Mouse (Mus musculus) forebrain, embryonic 16.5 days (tissue): ENCODE data around the gene Tango6. TPM values are rescaled to one million over a fixed set of nuclear protein-coding genes. Genes with fewer than 3 reads are reported as not detected.
A peak's percentile ranks its signal among the peaks of the same experiment; 100 is the strongest.

Source experiments
- ATAC-seq: fragments of 200-750 bp; cut with Nextera tagmentation; 2 replicates; pipeline ENCODE4 v1.8.0; 2017; ENCODE audit warnings: mild to moderate bottlenecking, moderate library complexity
- H3K27ac ChIP-seq: fragments of 300-500 bp; sonication (generic); 2 replicates; pipeline ENCODE4 v1.5.1; 2014; ENCODE audit warnings: low read length, control low read depth
- H3K27me3 ChIP-seq: fragments of 300-500 bp; sonication (generic); replicated peaks from 2 replicates; pipeline ENCODE4 v1.6.1; 2014; ENCODE audit warnings: low read length; ENCODE audit not compliant: control insufficient read depth, insufficient read depth
- H3K36me3 ChIP-seq: fragments of 300-500 bp; sonication (generic); 2 replicates; pipeline ENCODE4 v1.6.1; 2014; ENCODE audit not compliant: control insufficient read depth, insufficient read depth
- H3K4me1 ChIP-seq: fragments of 300-500 bp; sonication (generic); replicated peaks from 2 replicates; pipeline ENCODE4 v1.6.1; 2014; ENCODE audit warnings: low read length; ENCODE audit not compliant: control insufficient read depth, insufficient read depth
- H3K4me2 ChIP-seq: fragments of 300-500 bp; sonication (generic); 2 replicates; pipeline ENCODE4 v1.6.1; 2014; ENCODE audit warnings: mild to moderate bottlenecking, low read length, control low read depth
- H3K4me3 ChIP-seq: fragments of 300-500 bp; sonication (generic); replicated peaks from 2 replicates; pipeline ENCODE4 v1.5.1; 2014; ENCODE audit warnings: mild to moderate bottlenecking, low read length, control low read depth
- H3K9ac ChIP-seq: fragments of 300-500 bp; sonication (generic); replicated peaks from 2 replicates; pipeline ENCODE4 v1.6.1; 2014; ENCODE audit warnings: low read depth, low read length, control low read depth
- H3K9me3 ChIP-seq: fragments of 300-500 bp; sonication (generic); 2 replicates; pipeline ENCODE4 v1.6.1; 2016; ENCODE audit warnings: low read length; ENCODE audit not compliant: control insufficient read depth
- WGBS: fragments of 180-500 bp; shearing (Covaris S2); extraction: QIAGEN DNeasy Blood & Tissue Kit; methylation state at CpG from one replicate; pipeline ENCODE4 v1.1.7; 2014; 5-methylcytosine and 5-hydroxymethylcytosine counted together
- polyA plus RNA-seq: library from polyadenylated mRNA; unstranded; fragments of >200 nt; fragmentation: Nextera tagmentation; extraction: Ambion mirVana; gene quantifications from 2 replicates; pipeline ENCODE4 v1.2.1, GENCODE M21; 2015

Gene Tango6
- polyA plus RNA-seq, 1 experiment from 2014 or later, result 5.6 TPM

DNA sequence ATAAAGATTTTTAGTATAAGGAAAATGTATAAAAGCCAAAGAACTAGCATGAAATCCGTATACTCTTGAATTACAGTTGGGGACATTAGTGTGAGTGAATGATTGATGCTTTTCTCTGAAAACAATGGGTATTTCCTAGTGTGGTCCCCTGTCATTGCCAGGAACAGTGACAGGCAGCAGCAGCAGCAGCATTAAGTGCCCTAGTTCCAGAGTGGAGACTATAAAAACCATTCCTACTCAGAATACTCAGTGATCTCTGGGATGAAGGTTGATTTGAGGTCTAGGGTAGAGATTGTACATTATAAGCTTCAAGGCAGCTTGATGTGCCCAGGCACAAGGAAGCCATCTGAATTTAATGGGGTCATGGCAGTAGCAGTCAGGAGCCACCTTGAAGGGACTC, 45.0 kb downstream of the Tango6 start:
- no peak for ATAC-seq
- peaks cover 12% of the 10 kb centered on the region for H3K4me1 ChIP-seq
- WGBS, result 15% methylated on average over 1 of the region's 1 CpGs
- no peak overlapping the region for H3K9ac ChIP-seq
- H3K27ac ChIP-seq, result peak overlapping the region; percentile 80
- no peaks in the 10 kb centered on the region for H3K27me3 ChIP-seq
- H3K36me3 ChIP-seq, result no peaks in the 10 kb centered on the region
- H3K4me2 ChIP-seq, result peak overlapping the region; percentile 46
- no peak overlapping the region for H3K4me3 ChIP-seq
- H3K9me3 ChIP-seq, result no peaks in the 10 kb centered on the region

DNA sequence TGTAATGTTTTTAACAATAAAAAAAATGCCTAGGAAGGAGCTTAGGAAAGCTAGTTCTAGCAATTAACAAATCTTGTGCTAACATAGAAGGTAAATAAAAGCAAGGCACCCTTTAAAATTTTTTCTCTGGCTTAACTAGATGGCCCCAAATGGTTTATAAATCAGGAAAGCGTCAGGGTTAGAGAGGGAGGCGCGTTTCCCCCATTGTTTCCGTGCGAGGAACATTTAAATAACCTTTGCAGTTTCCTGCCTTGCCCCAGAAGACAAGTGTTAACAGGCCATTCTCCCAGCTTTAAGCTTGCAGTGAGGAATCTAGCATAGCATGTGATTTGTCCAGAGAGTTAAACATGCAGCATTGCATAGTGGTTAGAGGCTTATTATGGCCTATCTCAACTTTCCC, 50.1 kb downstream of the Tango6 start:
- H3K4me1 ChIP-seq, result peaks cover 3% of the 10 kb centered on the region
- H3K4me3 ChIP-seq, result no peak overlapping the region
- H3K36me3 ChIP-seq, result no peaks in the 10 kb centered on the region
- no peaks in the 10 kb centered on the region for H3K9me3 ChIP-seq
- H3K4me2 ChIP-seq, result no peak overlapping the region
- no peak for ATAC-seq
- no peak overlapping the region for H3K27ac ChIP-seq
- WGBS, result 41% methylated on average over 5 of the region's 5 CpGs
- H3K9ac ChIP-seq, result no peak overlapping the region
- H3K27me3 ChIP-seq, result no peaks in the 10 kb centered on the region

DNA sequence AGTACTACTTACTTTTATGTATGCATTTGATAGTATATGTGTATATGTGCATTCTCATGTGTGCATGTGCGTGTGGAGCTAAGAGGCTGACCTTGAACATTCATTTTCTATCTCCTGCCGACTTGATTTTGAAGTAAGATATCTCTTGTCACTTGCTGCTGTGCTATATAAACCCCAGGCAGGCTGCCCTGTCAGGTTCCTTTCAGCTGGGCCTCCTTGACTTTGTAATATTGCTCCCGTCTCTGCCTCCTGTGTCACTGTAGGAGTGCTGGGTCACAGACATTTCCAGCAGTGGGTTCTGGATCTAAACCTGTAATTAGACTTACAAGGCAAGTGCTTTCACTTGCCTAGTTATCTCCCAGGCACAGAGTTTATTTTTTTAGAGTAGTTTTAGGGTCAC, 50.8 kb downstream of the Tango6 start:
- ATAC-seq, result no peak
- Histone ChIP-seq H3K27me3 (no peaks in the 10 kb centered on the region), H3K4me3 (no peak overlapping the region), H3K4me2 (no peak overlapping the region), H3K36me3 (no peaks in the 10 kb centered on the region), H3K9ac (no peak overlapping the region), H3K9me3 (no peaks in the 10 kb centered on the region), H3K27ac (no peak overlapping the region), H3K4me1 (no peaks in the 10 kb centered on the region)
- 87% methylated on average over 3 of the region's 3 CpGs for WGBS

DNA sequence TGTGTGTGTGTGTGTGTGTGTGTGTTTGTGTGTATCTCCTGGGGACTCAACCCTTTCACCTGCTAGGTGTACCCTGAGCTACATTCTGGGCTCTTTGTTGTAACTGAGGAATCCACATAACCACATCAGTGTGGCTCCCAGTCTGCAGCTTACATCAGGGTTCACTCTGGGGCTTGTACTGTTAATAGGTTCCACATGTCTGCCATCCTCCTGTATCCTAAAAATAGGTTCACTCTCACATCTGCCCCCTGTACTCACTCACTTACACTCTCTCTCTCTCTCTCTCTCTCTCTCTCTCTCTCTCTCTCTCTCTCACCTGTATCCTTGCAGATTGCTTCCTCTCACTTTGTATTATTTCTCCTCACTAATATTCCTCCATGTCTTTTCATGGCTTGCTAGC, 51.4 kb downstream of the Tango6 start:
- no peak for ATAC-seq
- 0 out of 2 replicates have a peak, but pooled peaks cover 2% of the 10 kb centered on the region for H3K9me3 ChIP-seq
- H3K9ac ChIP-seq, result no peak overlapping the region
- H3K27me3 ChIP-seq, result no peaks in the 10 kb centered on the region
- H3K4me1 ChIP-seq, result no peaks in the 10 kb centered on the region
- H3K4me2 ChIP-seq, result no peak overlapping the region
- H3K27ac ChIP-seq, result no peak overlapping the region
- no peaks in the 10 kb centered on the region for H3K36me3 ChIP-seq
- H3K4me3 ChIP-seq, result no peak overlapping the region

DNA sequence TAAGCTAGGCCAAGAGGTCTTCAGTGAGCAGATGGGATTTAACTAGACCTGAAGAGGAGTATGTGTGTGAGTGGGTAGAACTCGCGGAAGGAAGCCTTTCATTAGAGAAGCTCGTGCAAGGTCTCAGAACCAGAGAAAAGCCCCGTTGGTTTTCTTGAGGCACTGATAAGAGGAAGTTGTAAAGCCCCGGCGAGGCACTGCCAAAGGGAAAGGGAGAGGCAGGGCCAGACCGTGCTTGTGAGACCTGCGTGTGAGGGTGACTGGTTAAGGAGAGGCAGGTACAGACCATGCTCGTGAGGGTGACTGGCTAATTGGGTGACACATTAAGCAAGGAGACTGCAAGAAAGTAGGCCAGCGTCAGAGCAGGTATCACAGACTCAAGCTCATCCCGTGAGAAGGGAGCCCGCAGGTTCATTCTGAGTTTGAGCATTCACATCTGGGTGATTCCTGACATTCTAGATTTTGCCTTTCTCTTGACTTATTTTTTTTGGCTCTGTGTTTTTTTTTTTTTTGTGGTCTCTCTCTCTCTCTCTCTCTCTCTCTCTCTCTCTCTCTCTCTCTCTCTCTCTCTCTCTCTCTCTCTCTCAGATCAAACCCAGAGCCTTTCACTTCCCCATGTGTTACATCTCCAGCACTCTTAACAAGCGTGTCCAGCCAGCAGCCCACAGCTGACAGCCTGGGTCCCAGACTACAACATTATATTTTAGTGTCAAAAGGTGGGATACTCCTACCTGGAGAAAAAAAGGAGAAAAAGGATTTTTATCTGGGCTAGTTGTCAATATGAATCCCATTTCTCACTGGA, 54.2 kb downstream of the Tango6 start:
- 83% methylated on average over 13 of the region's 13 CpGs for WGBS
- Histone ChIP-seq H3K4me2 (no peak overlapping the region), H3K36me3 (no peaks in the 10 kb centered on the region), H3K9me3 (0 out of 2 replicates have a peak, but pooled peaks cover 2% of the 10 kb centered on the region), H3K9ac (no peak overlapping the region), H3K4me3 (no peak overlapping the region), H3K27ac (no peak overlapping the region), H3K27me3 (no peaks in the 10 kb centered on the region), H3K4me1 (no peaks in the 10 kb centered on the region)
- no peak for ATAC-seq

DNA sequence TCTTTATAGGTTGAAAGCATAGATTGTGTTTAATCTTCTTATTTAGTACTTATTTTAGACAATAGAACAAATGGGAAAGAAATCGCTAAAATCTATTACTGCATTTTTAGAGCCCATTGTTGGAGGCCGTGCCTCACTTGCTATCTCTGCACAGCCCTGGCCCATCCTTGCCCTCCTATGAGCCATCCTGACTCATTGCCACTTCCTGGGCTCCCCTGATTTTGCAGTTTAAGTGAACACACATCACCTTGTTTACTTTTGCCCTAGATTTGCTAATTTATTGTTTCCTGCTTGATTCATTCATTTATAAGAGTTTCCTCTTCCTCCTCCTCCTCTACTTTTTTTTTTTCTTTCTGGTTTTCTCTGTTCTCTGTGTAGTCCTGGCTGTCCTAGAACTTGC, 55.0 kb downstream of the Tango6 start:
- 98% methylated on average over 2 of the region's 2 CpGs for WGBS
- no peak overlapping the region for H3K27ac ChIP-seq
- no peak overlapping the region for H3K4me3 ChIP-seq
- 0 out of 2 replicates have a peak, but pooled peaks cover 2% of the 10 kb centered on the region for H3K9me3 ChIP-seq
- ATAC-seq, result no peak
- H3K4me1 ChIP-seq, result no peaks in the 10 kb centered on the region
- no peaks in the 10 kb centered on the region for H3K36me3 ChIP-seq
- no peak overlapping the region for H3K4me2 ChIP-seq
- H3K27me3 ChIP-seq, result no peaks in the 10 kb centered on the region
- H3K9ac ChIP-seq, result no peak overlapping the region

DNA sequence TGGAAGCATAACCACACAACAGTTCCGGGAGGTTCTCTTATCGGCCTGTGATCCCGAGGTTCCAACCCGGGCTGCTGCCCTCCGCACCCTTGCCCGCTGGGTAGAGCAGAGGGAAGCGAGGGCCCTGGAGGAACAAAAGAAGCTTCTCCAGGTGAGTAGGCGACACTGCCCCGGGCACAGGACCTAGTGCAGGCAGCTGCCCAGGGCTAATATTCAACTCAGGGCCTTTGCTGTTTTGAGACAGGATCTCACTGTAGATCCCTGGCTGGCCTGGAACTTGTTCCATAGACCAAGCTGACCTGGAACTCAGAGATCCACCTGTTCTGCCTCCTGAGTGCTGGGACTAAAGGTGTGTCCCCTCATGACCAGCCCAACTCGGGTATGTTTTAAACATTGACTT, 59.5 kb downstream of the Tango6 start:
- no peak for ATAC-seq
- Histone ChIP-seq H3K9me3 (0 out of 2 replicates have a peak, but pooled peaks cover 2% of the 10 kb centered on the region), H3K4me1 (no peaks in the 10 kb centered on the region), H3K9ac (no peak overlapping the region), H3K36me3 (no peaks in the 10 kb centered on the region), H3K27ac (no peak overlapping the region), H3K4me3 (no peak overlapping the region), H3K4me2 (no peak overlapping the region), H3K27me3 (no peaks in the 10 kb centered on the region)
- WGBS, result 94% methylated on average over 10 of the region's 10 CpGs

DNA sequence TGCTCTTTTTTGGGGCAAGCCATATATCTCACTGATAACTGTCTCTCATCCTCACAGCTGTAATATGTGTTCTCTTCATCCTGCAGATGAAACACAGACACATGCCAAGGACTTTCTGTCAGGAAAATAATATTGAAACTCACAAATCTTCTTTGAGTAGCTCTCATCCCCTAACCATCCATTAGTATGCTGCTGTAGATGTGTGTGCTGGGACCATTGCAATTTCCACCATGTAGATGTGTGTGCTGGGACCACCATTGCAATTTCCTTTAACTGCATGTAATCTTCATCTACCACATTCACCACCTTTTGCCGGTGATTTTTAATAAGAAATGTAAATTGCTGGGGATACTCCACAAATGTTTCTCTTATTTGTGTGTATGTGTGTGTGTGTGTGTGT, 60.5 kb downstream of the Tango6 start:
- Histone ChIP-seq H3K4me1 (no peaks in the 10 kb centered on the region), H3K4me3 (no peak overlapping the region), H3K27me3 (no peaks in the 10 kb centered on the region), H3K9me3 (0 out of 2 replicates have a peak, but pooled peaks cover 2% of the 10 kb centered on the region), H3K4me2 (no peak overlapping the region), H3K9ac (no peak overlapping the region), H3K27ac (no peak overlapping the region), H3K36me3 (no peaks in the 10 kb centered on the region)
- ATAC-seq, result no peak
- 96% methylated on average over 1 of the region's 1 CpGs for WGBS

DNA sequence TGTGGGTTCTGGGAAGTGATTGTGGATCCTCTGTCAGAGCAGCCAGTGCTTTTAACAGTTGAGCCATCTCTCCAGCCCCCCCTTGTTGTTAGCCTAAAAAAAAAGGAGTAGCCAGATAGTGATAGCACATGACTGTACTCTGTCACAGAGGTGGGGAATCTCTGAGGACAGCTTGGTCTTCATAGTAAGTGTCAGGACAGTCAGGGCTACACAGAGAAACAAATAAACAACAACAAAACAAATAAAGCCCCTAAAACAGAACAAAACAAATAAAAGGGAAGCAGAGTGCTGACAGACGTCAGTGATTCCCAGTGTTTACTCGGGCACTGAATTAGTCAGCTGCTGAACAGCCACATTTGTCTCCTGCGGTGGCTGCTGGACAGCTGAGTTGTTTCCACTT, 70.6 kb downstream of the Tango6 start:
- Histone ChIP-seq H3K9me3 (no peaks in the 10 kb centered on the region), H3K27me3 (no peaks in the 10 kb centered on the region), H3K36me3 (no peaks in the 10 kb centered on the region), H3K4me1 (no peaks in the 10 kb centered on the region), H3K27ac (no peak overlapping the region), H3K9ac (no peak overlapping the region), H3K4me2 (no peak overlapping the region), H3K4me3 (no peak overlapping the region)
- no peak for ATAC-seq
- 67% methylated on average over 3 of the region's 3 CpGs for WGBS
